Mouse (Mus musculus) heart, embryonic 10.5 days (tissue): ENCODE data around the gene Irf2bpl. TPM values are rescaled to one million over a fixed set of nuclear protein-coding genes. Genes with fewer than 3 reads are reported as not detected.

Experiments used
- DNase-seq: peaks from one replicate; pipeline ENCODE4 v3.0.0-alpha.2; 2017; ENCODE audit warnings: low spot score
- H3K27ac ChIP-seq: fragments of 300-500 bp; sonication (generic); 2 replicates; pipeline ENCODE4 v1.5.1; 2016; ENCODE audit warnings: mild to moderate bottlenecking
- H3K27me3 ChIP-seq: fragments of 300-500 bp; sonication (generic); 2 replicates; pipeline ENCODE4 v1.6.1; 2016; ENCODE audit warnings: mild to moderate bottlenecking; ENCODE audit not compliant: poor library complexity, insufficient read depth, severe bottlenecking
- H3K36me3 ChIP-seq: fragments of 300-500 bp; sonication (generic); 2 replicates; pipeline ENCODE4 v1.6.1; 2016; ENCODE audit warnings: mild to moderate bottlenecking, moderate library complexity
- H3K4me1 ChIP-seq: fragments of 300-500 bp; sonication (generic); 2 replicates; pipeline ENCODE4 v1.6.1; 2016; ENCODE audit warnings: mild to moderate bottlenecking
- H3K4me3 ChIP-seq: fragments of 300-500 bp; sonication (generic); 2 replicates; pipeline ENCODE4 v1.5.1; 2016; ENCODE audit warnings: mild to moderate bottlenecking, moderate library complexity
- H3K9me3 ChIP-seq: fragments of 300-500 bp; sonication (generic); 2 replicates; pipeline ENCODE4 v1.6.1; 2016; ENCODE audit warnings: mild to moderate bottlenecking, moderate library complexity
- WGBS: fragments of 180-500 bp; shearing (Covaris S2); methylation state at CpG from one replicate; pipeline ENCODE4 v1.1.7; 2016; 5-methylcytosine and 5-hydroxymethylcytosine counted together
- polyA plus RNA-seq: library from polyadenylated mRNA; unstranded; fragments of >200 nt; fragmentation: Nextera tagmentation; extraction: Ambion mirVana; gene quantifications from 2 replicates; pipeline ENCODE4 v1.2.1, GENCODE M21; 2016

Gene Irf2bpl
- polyA plus RNA-seq, 1 experiment from 2014 or later, result 28.7 TPM

DNA sequence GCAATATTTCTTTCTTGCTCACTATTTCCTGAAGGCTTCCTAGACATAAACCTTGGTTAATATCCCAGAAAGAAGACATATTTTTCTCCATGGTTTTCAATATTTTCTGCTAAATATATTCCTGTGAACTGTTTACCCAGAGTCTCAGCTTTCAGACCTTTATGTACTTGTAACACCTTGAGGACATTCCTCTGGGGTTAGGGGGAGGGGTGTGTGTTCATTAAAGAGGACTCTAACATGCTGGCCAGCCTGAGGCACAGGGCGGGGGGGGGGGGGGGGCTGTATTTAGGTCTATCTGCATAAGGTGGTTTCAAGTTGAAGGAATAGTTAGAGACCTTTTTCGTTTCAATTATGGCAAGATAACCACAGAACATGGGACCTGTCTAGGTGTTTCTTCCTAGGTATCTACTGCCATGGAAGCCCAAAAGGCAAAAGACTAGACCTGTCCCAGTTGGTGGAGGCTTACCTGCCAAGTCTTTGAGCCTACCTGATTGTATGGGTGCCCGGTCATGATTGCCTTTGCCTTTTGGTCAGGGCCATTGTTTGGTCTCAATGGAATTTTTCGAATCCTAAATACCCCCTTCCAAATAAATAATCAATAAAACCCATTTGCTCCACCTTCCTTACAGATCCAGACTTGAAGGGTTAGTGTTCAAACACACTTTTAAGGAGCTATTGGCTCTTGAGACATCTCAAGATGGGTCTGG lies 11.3 kb upstream of the Irf2bpl start:
- Histone ChIP-seq H3K36me3 (no peaks in the 10 kb centered on the region), H3K27ac (peak overlapping the region; percentile 97), H3K4me1 (peaks cover 92% of the 10 kb centered on the region), H3K4me3 (peak overlapping the region; percentile 67), H3K27me3 (no peaks in the 10 kb centered on the region), H3K9me3 (no peaks in the 10 kb centered on the region)
- DNase-seq, result no peak
- 56% methylated on average over 4 of the region's 4 CpGs for WGBS

DNA sequence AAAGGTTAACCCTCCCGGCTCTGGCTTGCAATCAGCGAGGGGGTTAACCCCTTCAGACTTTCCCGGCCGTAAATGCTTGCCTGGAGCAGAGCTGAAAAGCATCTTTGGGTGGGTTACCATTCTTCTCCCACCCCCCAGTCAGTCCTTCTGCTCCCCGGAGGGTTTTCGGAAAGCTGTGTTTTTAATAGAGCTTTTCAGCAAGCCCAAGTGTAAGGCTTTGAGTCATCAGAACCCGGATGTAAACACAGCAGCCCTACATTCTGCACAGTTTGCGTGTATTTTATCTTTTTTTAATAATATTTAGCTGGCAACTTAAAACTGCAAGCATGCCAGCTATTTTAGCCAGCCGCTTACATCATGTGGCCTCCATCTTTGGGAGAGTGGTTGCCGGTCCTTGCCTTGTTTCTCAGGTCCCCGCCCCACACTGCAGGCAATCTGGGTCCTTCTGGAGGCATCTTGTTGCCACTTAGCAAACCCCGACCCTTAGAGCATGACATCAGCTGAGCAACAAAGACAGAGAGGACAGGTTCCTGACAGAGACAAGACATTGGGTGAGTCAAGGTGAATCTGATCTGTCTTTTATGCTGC lies 10.3 kb upstream of the Irf2bpl start:
- Histone ChIP-seq H3K4me1 (peaks cover 94% of the 10 kb centered on the region), H3K27ac (peak overlapping the region; percentile 97), H3K4me3 (peak overlapping the region; percentile 67), H3K9me3 (no peaks in the 10 kb centered on the region), H3K36me3 (no peaks in the 10 kb centered on the region), H3K27me3 (no peaks in the 10 kb centered on the region)
- under 1% methylated on average over 12 of the region's 12 CpGs for WGBS
- DNase-seq, result no peak

DNA sequence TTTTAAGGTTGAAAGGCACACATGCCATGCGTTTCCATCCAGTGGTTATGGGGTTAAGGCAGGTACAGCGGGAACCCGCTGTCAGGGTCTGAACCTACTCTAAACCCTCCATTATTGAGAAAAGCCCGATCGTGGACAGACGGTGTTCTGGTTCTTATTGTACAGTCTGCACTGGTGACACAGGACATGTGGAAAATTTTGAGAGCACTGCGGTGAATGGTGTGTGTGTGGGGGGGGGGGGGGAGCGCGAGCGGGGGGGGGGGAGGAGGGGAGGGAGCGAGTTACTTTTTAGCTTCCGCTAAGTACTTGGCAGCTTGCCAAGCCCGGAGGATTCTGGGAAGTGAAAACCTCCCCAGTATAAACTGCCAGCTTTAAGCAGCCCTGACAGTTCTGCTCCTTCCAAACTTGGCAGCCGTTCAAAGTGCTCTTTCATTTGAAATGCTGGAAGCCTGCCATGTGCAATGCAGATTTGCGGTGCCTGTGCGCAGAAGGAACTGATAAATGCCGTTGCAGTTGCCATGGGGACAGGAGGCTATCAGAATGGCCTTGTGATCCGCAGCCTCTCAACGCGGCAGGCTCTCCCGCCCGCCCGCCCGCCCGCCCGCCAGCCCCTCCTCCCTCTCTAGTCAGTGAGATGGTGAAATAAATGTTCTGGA lies 9.7 kb upstream of the Irf2bpl start:
- no peaks in the 10 kb centered on the region for H3K9me3 ChIP-seq

DNA sequence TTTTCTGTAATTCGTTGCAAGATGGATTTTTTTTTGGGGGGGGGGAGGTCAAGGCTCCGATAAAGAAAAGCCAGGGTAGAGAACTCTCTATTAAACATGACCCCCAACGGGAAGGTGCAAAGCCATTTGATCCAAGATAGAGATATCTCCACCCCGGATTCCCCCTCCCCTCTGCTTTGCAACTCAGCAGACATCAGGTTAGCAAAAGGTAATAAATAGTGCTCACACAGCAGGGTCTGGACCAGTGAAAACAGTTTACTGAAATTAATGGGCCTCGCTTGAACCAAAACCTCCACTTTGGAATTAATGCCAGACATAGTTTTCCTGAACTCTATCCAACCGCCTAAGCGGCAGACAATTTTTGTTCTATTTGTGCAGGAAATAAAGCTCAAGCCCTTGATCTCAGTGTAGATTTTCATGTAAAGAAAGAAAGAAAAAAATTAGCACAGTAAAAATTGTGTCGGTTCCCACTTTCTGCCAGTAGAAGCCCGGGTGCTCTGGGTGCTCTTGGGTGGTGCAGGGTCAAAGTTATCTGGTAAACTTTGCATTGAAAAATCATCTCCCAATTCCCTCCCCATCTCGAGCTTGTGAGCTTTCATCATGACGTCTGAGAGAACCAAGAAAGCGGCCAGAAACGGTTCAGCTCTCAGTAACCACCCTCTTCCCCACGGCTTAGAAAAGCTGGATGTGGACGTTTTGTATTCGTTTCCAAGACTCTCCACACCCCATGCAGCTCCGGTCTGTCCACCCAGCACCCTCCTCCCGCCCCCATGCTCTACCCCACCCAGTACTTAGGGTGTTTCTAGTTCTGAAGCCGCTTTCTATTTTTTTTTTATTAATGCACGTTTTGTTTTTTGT lies 9.0 kb upstream of the Irf2bpl start:
- H3K27me3 ChIP-seq, result no peaks in the 10 kb centered on the region
- no peak for DNase-seq
- peak overlapping the region; percentile 67 for H3K4me3 ChIP-seq
- H3K36me3 ChIP-seq, result no peaks in the 10 kb centered on the region
- H3K4me1 ChIP-seq, result peaks cover 93% of the 10 kb centered on the region
- H3K9me3 ChIP-seq, result no peaks in the 10 kb centered on the region
- peak overlapping the region; percentile 97 for H3K27ac ChIP-seq
- 3% methylated on average over 20 of the region's 20 CpGs for WGBS

More for the DNA sequence above, 9.7 kb upstream of the Irf2bpl start:
- no peaks in the 10 kb centered on the region for H3K27me3 ChIP-seq
- peaks cover 94% of the 10 kb centered on the region for H3K4me1 ChIP-seq
- under 1% methylated on average over 22 of the region's 26 CpGs for WGBS
- no peaks in the 10 kb centered on the region for H3K36me3 ChIP-seq
- peak overlapping the region; percentile 97 for H3K27ac ChIP-seq
- DNase-seq, result peak; percentile 98
- peak overlapping the region; percentile 67 for H3K4me3 ChIP-seq

DNA sequence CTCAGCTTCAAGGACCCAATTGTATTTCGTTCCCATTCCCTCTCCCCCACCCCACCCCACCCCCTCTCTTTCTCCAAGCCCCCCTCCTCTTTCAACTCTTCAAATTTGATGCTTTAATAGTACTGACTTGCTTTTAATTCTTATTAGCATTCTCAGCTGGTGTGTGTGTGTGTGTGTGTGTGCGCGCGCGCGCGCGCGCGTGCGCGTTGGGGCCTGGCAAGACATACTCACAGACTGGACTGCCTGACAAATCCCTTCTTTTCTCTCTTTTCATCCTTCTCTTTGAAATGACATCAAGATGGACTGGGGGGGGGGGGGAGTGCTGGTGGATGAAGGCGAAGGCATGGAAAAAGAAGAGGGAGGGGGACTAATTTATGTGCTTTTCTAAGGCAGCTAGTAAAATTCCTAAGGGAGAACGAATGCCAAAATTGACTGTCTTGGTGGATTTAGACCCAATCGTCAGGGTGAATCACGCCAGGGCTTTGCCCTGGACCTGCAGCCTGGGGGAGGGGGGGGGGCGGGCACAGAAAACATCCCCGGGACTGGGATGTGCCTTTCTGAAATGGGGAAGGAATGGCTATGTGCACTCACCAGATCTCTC lies 8.2 kb upstream of the Irf2bpl start:
- no peak for DNase-seq
- H3K4me1 ChIP-seq, result peaks cover 93% of the 10 kb centered on the region
- WGBS, result under 1% methylated on average over 18 of the region's 18 CpGs
- H3K36me3 ChIP-seq, result no peaks in the 10 kb centered on the region
- peak overlapping the region; percentile 97 for H3K27ac ChIP-seq
- no peaks in the 10 kb centered on the region for H3K27me3 ChIP-seq
- peak overlapping the region; percentile 67 for H3K4me3 ChIP-seq
- H3K9me3 ChIP-seq, result no peaks in the 10 kb centered on the region

DNA sequence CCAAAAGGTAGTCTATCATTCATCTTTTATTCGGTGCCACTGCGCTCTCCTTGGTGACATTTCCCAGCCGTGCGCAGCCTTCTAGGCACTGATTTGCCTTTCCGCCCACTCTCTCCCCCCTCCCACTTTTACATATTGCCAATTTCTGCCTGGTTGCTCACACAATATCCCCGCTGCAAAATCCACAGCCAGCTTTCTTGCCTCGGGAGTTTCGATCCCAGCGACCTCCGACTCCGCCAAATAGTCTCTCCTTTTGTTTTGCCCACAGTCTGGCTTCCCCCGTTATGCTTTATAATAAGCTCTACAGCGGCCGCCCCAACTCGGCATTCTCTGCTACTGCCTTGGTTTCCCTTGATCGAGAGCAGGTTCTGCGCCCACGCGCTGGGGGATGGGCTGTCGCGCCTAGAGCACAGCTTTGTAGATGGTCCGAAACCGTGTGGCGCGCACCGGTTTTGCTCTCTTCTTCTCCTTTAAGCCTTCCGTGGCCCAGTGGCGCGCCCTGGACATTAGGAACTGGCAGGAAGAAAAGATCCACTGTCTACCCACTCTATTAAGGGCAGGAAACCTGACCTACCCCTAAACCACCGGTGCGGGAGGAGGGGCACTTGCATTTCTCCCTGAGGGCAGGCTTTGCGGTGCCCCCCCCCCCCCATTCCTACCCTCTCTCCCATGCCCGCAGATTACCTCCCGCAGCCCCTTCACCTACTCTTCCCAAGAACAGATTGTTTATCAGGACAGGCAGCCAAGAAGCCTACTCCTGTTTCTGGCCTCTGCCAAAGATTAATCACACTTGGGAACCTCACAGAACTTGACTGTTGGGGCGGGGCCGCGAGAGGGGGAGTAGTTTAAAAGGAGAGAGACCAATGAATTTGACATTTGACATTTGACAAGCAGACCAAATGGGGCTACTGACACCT lies 7.4 kb upstream of the Irf2bpl start:
- no peak for DNase-seq
- Histone ChIP-seq H3K9me3 (no peaks in the 10 kb centered on the region), H3K4me1 (peaks cover 92% of the 10 kb centered on the region), H3K27me3 (no peaks in the 10 kb centered on the region), H3K4me3 (peak overlapping the region; percentile 67), H3K36me3 (no peaks in the 10 kb centered on the region), H3K27ac (peak overlapping the region; percentile 97)
- 2% methylated on average over 37 of the region's 37 CpGs for WGBS

DNA sequence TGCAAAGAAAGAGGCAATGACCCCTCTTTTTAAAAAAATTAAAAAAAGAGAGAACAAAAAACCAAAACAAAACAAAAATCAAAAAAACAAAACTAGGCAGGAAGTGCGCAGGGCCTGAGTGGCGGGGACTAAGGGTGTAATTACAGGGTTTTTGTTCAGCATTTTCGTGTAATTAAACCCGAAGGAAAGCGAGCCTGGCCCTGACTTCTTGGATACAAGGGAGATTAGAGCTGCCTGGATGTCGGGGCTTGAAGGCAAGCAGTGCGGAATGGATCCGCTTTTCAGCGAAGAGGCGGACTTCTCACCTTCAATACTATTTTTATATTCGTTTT lies 6.8 kb upstream of the Irf2bpl start:
- no peak for DNase-seq
- no peaks in the 10 kb centered on the region for H3K27me3 ChIP-seq
- WGBS, result 12% methylated on average over 11 of the region's 11 CpGs

DNA sequence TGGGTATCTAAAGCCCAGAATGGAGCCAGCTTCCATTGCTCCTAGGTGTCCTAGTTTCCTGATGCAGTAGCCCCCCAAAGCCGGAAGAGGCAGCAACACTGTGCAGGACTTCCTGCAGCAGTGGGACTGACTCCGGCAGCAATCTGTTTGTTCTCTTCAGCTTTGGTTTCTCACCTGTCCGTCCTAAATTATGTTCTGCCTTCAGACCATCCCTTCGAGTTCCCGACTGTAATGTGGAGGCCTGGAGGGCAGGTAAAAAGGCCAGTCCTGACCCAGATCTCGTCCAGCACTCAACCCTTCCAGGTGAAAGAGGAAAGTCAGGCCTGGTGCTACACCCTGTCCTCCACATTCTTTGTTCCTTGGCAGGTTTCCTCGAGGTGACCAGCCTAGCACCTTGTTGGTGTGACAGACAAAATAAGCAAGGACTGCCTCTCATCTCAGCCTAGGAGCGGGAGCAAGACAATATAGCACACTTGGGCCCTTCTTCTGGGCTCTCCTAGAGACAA lies 6.3 kb upstream of the Irf2bpl start:
- no peaks in the 10 kb centered on the region for H3K36me3 ChIP-seq
- H3K9me3 ChIP-seq, result no peaks in the 10 kb centered on the region
- no peak for DNase-seq
- 29% methylated on average over 8 of the region's 8 CpGs for WGBS
- peak overlapping the region; percentile 67 for H3K4me3 ChIP-seq
- peaks cover 92% of the 10 kb centered on the region for H3K4me1 ChIP-seq
- H3K27me3 ChIP-seq, result no peaks in the 10 kb centered on the region
- H3K27ac ChIP-seq, result peak overlapping the region; percentile 97

More for the DNA sequence above, 6.8 kb upstream of the Irf2bpl start:
- H3K36me3 ChIP-seq, result no peaks in the 10 kb centered on the region
- H3K4me1 ChIP-seq, result peaks cover 92% of the 10 kb centered on the region
- no peaks in the 10 kb centered on the region for H3K9me3 ChIP-seq
- peak overlapping the region; percentile 67 for H3K4me3 ChIP-seq
- peak overlapping the region; percentile 97 for H3K27ac ChIP-seq

DNA sequence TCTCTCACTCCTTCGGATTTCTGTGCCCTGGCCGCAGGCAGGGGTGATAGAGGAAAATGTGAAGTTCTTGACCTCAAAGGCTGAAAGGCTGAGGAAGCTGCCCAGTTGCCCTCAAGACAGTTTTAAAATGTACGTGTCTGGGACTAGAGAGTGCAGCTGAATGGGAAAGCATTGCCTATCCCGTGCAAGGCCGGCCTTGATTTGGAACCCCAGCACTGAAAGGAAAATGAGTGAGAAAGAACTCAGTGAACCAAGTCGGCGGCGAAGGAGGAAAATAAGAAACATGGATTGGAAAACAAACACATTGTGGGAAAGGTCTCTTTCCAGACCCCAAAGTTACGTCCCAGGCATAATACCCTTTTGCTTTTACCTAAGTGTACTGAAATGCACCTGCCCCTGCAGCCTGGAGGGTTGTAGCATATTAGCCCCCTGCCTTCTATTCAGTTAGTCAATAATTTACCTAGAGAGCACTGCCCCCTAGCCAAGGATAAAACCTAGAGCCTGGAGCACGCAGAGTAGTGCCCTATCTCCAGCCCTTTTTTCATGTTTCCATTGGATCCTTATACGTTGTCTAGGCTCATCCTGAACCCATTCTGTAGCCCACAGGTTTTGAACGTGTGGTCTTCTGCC lies 5.6 kb upstream of the Irf2bpl start:
- H3K9me3 ChIP-seq, result no peaks in the 10 kb centered on the region

DNA sequence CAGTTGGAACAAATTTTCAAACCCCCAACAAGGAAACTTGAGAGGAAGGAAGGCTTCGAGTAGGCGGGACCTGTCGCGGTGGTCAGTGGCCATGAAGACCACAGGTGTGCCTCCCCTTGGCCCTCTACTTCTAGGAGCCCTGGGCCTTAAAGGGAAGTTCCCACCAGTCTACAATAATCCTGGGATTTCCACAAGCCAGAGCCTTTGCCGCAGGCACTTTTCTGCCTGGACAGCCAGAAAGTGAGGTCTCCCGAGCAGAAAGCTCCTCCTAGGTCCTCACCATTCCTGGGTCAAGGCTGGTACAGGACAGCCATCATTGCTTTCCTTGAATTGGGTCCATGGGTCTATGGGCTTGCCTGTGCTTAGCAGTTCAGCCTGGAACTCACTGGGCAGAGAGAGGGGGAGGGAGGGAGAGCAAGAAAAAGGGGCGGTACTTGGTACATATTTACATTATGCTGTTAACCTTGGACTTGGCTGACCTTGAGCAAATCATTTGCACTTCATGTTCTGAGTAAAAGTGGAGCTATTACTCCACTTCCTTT lies 4.6 kb upstream of the Irf2bpl start:
- Histone ChIP-seq H3K4me1 (peaks cover 94% of the 10 kb centered on the region), H3K27me3 (no peaks in the 10 kb centered on the region), H3K9me3 (no peaks in the 10 kb centered on the region), H3K4me3 (peak overlapping the region; percentile 56), H3K27ac (peak overlapping the region; percentile 97), H3K36me3 (no peaks in the 10 kb centered on the region)
- 15% methylated on average over 7 of the region's 7 CpGs for WGBS
- DNase-seq, result no peak

More for the DNA sequence above, 5.6 kb upstream of the Irf2bpl start:
- H3K36me3 ChIP-seq, result no peaks in the 10 kb centered on the region
- peaks cover 92% of the 10 kb centered on the region for H3K4me1 ChIP-seq
- H3K27me3 ChIP-seq, result no peaks in the 10 kb centered on the region
- WGBS, result 63% methylated on average over 12 of the region's 12 CpGs
- H3K4me3 ChIP-seq, result 0 out of 2 replicates have a peak overlapping the region, but pooled peaks have one; percentile 67
- H3K27ac ChIP-seq, result peak overlapping the region; percentile 97
- no peak for DNase-seq
